ENCODE assay signal across 9 mouse cellular contexts in the genomic region with DNA sequence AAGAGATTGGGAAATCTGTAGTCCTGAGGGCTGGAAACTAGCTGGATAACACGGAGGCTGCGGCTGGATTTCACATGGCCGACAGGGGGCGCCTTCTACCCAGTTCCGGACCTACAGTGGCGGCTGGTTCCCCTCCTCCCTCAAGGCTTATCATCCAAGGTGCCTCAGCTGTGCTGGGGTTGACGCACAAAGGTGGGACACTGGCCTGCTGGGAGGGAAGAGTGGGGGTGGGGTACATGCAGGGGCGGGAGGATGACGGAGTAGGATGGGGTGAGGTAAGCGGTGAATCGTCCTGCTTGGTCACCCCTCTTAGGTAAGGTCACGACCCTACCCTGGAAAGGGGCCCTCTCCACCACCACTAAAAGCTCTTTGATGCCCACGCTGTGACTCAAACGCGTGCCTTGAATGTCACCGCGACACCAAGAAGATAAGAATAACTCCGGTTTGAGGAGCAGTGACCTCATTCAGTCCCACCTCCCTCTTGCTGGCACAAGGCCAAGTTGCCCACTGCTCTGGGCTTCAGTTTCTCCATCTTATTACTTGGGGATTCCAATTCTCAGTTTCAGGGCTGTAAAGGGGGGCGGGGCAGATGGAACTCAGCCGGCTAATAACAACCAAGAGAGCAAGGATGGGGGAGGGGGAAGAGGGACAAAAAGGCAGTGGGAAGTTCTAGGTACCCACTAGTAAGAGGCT. TPM values are rescaled to one million over a fixed set of nuclear protein-coding genes. Genes with fewer than 3 reads are reported as not detected.
A peak's percentile ranks its signal among the peaks of the same experiment; 100 is the strongest.
DNase-seq lines count a peak whose midpoint lies in the region; ATAC-seq lines count a peak whose summit lies in the region.
"Had no signal": no experiment of that assay in that cellular context is flagged by ENCODE, and none has a peak within 500 bp of the region (broad histone marks: within the 10 kb centered on the region; RNA-seq: fewer than 3 reads in every experiment).

No protein-coding gene starts in this region.

- ATAC-seq in frontal cortex, adult (ENCODE audit: low TSS enrichment): peak; percentile 74
- ATAC-seq in lung, embryonic 16.5 days (ENCODE audit: low read depth): peak; percentile 82

- H3K4me1 ChIP-seq in hindbrain, embryonic 10.5 days (replicated peaks): peaks cover 25% of the 10 kb centered on the region
- H3K4me1 ChIP-seq in lung, embryonic 16.5 days (replicated peaks; ENCODE audit: control insufficient read depth, insufficient read depth, low read length): peaks cover 16% of the 10 kb centered on the region

- H3K9ac ChIP-seq in lung, embryonic 16.5 days (ENCODE audit: low read length): peak overlapping the region; percentile 10; the same call in 1 of the 2 replicates

- peak overlapping the region; percentile 40; the same call in 1 of the 2 replicates for H3K27ac ChIP-seq in hindbrain, embryonic 10.5 days
- no peak overlapping the region for H3K27ac ChIP-seq in lung, embryonic 16.5 days (ENCODE audit: low read length)
- H3K27ac ChIP-seq: macrophage had no signal

- no peaks in the 10 kb centered on the region for H3K9me3 ChIP-seq in hindbrain, embryonic 10.5 days
- H3K9me3 ChIP-seq in lung, embryonic 16.5 days (ENCODE audit: control insufficient read depth, low read length): no peaks in the 10 kb centered on the region

- peaks cover 12% of the 10 kb centered on the region; the same call in 1 of the 2 replicates for H3K27me3 ChIP-seq in hindbrain, embryonic 10.5 days (ENCODE audit: insufficient read depth, poor library complexity, severe bottlenecking)
- H3K27me3 ChIP-seq in lung, embryonic 16.5 days (ENCODE audit: control insufficient read depth, insufficient read depth, low read depth, low read length): no peaks in the 10 kb centered on the region

- peak; percentile 90 for DNase-seq in ES-CJ7 (ENCODE audit: low read depth, low spot score)
- peak; percentile 22 for DNase-seq in cerebellum, adult 11-12 months
- DNase-seq in hindbrain, embryonic 10.5 days (ENCODE audit: low spot score): peak; percentile 81
- peak; percentile 73 for DNase-seq in layer of hippocampus, adult 9-11 months
- peak; percentile 50 for DNase-seq in ovary, postnatal 10 days (ENCODE audit: low spot score)
- peak; percentile 54 to 82 for DNase-seq in thymus, postnatal 10 days (ENCODE audit: low spot score in 2 of 2)

- H3K4me3 ChIP-seq in hindbrain, embryonic 10.5 days: peak overlapping the region; percentile 35; the same call in 1 of the 2 replicates
- H3K4me3 ChIP-seq in lung, embryonic 16.5 days (ENCODE audit: low read length): 0 out of 2 replicates have a peak overlapping the region, but pooled peaks have one; percentile 2

- H3K36me3 ChIP-seq in hindbrain, embryonic 10.5 days: no peaks in the 10 kb centered on the region
- H3K36me3 ChIP-seq in lung, embryonic 16.5 days (ENCODE audit: control insufficient read depth, insufficient read depth, low read length): no peaks in the 10 kb centered on the region

- 8% methylated on average over 20 of the region's 20 CpGs for WGBS in hindbrain, embryonic 10.5 days
- WGBS in lung, embryonic 16.5 days: 1% methylated on average over 20 of the region's 20 CpGs

- H3K4me2 ChIP-seq in lung, embryonic 16.5 days (ENCODE audit: low read depth, low read length): peak overlapping the region; percentile 41

RNA-seq across cellular contexts. Expression of a gene that starts 15.9 kb away (rescaled TPM):
- not detected in 2 replicates for polyA plus RNA-seq in hindbrain, embryonic 10.5 days (2016; fragmentation: Nextera tagmentation; extraction: Ambion mirVana)
- polyA plus RNA-seq in lung, embryonic 16.5 days (2015; fragmentation: Nextera tagmentation; extraction: Ambion mirVana): 0.36 and 0.44 TPM in 2 replicates
- polyA plus RNA-seq: macrophage had no signal

RNA-seq across cellular contexts. Expression of a gene that starts 34.8 kb away (rescaled TPM):
- polyA plus RNA-seq in hindbrain, embryonic 10.5 days (2016; fragmentation: Nextera tagmentation; extraction: Ambion mirVana): 344 and 443 TPM in 2 replicates
- 307 and 308 TPM in 2 replicates for polyA plus RNA-seq in lung, embryonic 16.5 days (2015; fragmentation: Nextera tagmentation; extraction: Ambion mirVana)

RNA-seq across cellular contexts. Expression of a gene that starts 56.4 kb away (rescaled TPM):
- polyA plus RNA-seq in hindbrain, embryonic 10.5 days (2016; fragmentation: Nextera tagmentation; extraction: Ambion mirVana): 0.99 and 1.5 TPM in 2 replicates
- polyA plus RNA-seq in lung, embryonic 16.5 days (2015; fragmentation: Nextera tagmentation; extraction: Ambion mirVana): 3.9 and 4.6 TPM in 2 replicates
- polyA plus RNA-seq: macrophage had no signal

Comparison
In these comparisons a context has a peak if more than half of its experiments do, and no peak if none do; other contexts are left out.
1. DNase-seq: peak in every context shown above with its lines; median percentile 90 in ES-CJ7; 81 in hindbrain, embryonic 10.5 days; 73 in layer of hippocampus, adult 9-11 months; 68 in thymus, postnatal 10 days; 50 in ovary, postnatal 10 days; 22 in cerebellum, adult 11-12 months.